Mouse (Mus musculus): ENCODE measurements around the gene Cd302.

DNA sequence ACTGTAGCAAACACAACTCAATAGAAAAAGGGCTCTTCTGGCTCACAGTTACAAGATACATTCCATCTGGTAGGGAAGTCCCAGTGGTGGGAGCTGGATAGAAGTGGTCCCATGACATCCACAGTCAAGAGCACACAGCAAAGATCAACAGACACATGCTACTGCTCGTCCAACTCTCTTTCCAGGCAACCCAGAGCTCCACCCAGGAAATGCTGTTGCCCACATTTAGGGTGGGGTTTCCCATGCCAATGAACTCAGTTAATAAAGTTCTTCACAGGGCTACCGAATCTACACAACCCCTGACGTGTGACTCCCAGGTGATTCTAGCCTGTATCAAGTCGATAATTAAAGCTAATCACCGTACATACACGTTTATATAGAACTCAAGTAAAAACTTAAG lies 80.1 kb downstream of the Cd302 start:
- TF ChIP-seq CTCF (IDR thresholded peaks at IDR 0.05; ENCODE audit: insufficient read depth, low read length) = no peak
- TF ChIP-seq POLR2A (IDR thresholded peaks at IDR 0.05; ENCODE audit: borderline replicate concordance, extremely low read depth, low read depth, low read length) = no peak
